Mouse (Mus musculus) thymus, postnatal 36 days (tissue): ENCODE data around the gene Olfr190.
"Not testable (repeated sequence)": the region's sequence is repeated elsewhere in the genome, so short reads cannot be mapped to it uniquely, and the experiment has no call there.

Source experiments
- DNase-seq, 2 experiments: peaks; one replicate each; pipeline ENCODE4 v3.0.0; 2022; ENCODE audit warnings: mixed read lengths in 2 of 2

Gene Olfr190

DNA sequence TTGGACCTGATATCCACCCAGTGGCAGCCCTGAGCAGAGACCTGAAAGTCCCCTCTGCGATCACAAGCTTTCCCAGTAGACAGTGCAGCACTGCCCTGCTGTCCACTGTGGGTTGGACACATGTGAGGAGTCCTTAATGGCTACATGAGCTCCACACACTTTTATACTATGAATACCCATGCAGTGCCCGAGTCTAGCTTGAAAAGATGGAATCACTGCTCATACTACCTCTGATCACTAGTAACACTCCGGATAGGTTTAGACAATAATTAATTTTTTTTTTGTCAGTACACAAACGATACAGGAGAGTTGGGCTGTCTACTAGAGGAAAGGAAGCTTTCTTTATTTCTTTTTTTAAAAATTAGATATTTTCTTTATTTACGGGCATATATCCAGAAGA is at the start of gene Olfr190:
Olfr190 (minus strand) TSS at position 101 of the 400 bp plus-strand sequence.
- no peak for DNase-seq

DNA sequence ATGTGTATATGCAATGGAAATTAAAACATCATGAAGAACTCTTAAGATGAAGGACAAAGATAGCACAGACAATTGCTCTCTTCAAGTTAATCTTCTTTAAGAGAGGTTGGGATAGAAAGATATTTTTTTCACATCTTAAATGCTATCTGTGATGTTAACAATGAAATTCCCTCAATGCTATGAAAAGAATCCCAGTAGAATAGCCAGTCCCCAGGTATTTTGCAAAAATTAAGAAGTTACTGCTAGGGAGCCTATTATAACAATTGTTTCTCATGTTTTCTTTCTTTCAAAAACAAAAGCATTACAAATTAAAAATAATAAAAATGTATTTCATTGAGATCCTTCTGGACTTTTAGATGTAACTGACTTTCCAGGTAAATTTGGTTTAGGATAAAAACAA is 43.2 kb upstream of the Olfr190 start, which contains the start of gene Olfr194:
Olfr194 (minus strand) TSS at position 101 of the 400 bp plus-strand sequence.
- no peak for DNase-seq

DNA sequence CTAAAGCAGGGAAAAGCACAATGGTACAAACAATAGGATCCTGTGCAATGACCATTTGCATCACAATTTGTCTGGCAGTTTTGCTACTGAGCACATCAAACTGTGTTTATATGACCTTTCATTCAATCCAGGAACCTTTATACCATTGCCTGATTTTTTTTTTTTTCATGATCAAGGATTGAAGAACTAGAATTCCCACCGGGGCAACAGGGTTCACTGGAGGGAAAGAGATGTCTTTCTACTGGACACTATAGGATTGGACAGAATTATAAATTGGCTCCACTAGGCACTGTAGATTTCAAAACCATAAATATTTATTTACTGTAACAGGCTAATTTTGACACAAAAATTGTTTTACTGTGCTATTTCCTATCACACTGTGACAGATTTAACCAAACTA is 34.0 kb upstream of the Olfr190 start, which contains the start of gene Olfr193:
Olfr193 (minus strand) TSS at position 101 of the 400 bp plus-strand sequence.
- DNase-seq: no peak

DNA sequence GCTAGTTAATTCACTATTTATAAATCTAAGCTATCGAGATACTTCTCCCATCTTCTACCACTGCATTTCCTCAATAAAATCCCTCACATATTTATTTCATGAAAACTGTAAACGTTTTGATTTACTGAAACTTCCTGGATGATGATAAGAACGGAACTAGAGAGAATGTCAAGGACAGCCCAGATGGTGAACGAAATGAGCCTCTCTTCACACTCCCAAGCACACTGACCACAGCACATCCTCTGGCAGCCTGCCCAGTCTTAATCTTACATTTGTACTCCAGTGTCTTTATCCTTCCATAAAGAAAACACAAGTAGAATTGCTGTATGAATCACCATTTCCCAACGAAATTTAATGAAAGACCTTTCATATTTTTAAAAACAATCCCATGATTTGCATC is 30.7 kb upstream of the Olfr190 start:
- not testable (repeated sequence) for DNase-seq

DNA sequence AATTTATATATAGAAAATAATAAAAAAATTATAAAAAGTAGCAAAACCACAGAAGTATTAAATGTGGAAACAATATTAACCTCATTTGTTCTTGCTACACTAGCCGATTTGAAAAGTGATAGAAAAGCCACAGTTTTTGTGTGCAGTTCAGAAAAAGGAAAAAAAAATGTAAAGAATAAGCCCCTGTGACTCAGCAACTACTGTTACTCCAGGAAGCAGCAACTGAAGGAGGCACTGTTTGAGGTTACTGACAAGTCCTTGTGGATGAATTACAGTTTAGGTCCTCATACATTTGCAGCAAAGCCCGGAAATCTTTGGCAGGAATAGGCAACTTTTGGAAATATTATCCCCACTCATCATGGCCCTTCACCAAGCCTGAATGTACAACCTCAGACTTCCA is 27.5 kb upstream of the Olfr190 start:
- no peak for DNase-seq

DNA sequence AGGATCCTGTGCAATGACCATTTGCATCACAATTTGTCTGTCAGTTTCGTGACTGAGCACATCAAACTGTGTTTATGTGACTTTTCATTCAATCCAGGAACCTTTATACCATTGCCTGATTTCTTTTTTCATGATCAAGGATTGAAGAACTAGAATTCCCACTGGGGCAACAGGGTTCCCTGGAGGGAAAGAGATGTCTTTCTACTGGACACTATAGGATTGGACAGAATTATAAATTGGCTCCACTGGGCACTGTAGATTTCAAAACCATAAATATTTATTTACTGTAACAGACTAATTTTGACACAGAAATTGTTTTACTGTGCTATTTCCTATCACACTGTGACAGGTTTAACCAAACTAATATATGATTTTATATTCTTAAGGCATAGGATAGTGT is 11.9 kb upstream of the Olfr190 start, which contains the start of gene Olfr191:
Olfr191 (minus strand) TSS at position 101 of the 400 bp plus-strand sequence.
- not testable (repeated sequence) for DNase-seq

DNA sequence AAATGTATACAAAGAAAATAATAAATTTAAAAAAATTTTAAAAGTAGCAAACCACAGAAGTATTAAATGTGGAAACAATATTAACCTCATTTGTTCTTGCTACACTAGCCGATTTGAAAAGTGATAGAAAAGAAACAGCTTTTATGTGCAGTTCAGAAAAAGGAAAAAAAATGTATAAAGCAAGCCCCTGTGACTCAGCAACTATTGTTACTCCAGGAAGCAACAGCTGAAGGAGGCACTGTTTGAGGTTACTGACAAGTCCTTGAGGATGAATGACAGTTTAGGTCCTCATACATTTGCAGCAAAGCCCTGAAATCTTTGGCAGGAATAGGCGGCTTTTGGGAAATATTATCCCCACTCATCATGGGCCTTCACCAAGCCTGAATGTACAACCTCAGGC is 3.3 kb upstream of the Olfr190 start:
- not testable (repeated sequence) for DNase-seq

DNA sequence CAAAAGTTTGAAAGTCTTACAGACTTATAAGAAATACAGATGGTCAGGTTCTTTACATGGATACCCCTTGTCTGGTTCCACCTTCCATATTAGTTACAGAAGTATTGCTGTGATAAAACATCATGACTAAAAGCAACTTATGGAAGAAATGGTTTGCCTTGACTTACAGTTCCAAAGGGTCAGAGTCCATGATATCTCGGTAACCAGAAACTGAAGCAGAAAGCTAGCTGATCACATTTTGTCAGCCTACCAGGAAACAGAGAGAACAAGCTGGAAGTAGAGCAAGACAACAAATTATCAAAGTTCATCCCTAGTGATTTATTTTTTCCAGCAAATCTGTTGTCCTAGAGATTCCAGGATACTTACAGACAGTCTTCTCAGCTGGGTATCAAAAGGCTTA is 4.3 kb downstream of the Olfr190 start:
- DNase-seq: no peak

DNA sequence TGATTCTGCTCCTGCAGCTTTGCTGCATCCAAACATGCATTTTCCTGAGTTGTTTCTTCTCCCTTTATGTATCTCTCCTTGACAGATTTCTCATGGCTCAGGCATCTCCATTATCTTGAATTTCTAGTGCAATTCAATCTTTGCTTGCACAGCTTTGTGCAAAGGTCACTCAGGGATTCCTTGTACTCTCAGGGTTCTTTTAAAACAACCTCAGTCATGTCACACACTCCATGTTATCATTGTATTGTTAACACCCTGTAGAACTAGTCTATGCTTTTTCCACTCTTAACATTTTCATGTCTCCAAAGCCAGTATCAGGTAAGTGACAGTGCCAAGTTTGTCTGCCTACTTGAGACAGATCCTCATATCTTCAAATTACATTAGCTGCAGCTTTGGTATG is 6.0 kb downstream of the Olfr190 start:
- DNase-seq: no peak

DNA sequence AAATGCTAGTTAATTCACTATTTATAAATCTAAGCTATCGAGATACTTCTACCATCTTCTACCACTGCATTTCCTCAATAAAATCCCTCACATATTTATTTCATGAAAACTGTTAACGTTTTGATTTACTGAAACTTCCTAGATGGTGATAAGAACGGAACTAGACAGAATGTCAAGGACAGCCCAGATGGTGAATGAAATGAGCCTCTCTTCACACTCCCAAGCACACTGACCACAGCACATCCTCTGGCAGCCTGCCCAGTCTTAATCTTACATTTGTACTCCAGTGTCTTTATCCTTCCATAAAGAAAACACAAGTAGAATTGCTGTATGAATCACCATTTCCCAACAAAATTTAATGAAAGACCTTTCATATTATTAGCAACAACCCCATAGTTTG is 15.4 kb downstream of the Olfr190 start:
- not testable (repeated sequence) for DNase-seq

DNA sequence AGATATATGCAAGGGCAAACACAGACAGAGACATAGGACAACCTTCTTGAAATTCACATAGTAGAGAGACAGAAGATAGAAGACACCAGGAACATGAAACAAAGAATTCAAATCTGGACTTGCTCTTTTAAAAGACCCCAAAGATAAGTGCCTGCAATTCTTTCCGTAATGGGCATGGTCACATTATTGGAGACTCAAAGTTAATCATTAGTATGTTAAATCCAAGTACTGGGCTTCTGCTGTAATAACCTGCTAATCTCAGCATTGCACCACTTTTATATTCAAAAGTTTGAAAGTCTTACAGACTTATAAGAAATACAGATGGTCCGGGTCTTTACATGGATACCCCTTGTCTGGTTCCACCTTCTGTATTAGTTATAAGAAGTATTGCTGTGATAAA is 28.5 kb downstream of the Olfr190 start:
- not testable (repeated sequence) for DNase-seq

DNA sequence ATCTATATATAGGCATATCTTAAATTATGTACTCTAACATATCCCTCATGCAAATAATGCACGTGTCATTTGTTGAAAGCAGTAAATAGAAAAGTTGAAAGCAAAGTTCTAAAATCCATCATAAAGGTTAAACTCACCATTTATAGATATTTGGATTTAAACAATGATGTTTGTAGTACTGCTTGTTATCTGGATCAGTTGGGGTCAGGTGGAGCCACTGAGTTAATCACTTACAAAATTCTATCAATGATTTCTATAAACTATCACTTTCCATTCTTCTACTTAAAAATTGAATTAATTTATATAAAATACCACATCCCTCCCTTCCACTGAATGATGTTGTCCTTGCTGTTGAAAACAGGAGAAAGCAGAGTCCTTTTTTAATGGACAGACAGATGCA is 28.9 kb downstream of the Olfr190 start:
- no peak for DNase-seq

DNA sequence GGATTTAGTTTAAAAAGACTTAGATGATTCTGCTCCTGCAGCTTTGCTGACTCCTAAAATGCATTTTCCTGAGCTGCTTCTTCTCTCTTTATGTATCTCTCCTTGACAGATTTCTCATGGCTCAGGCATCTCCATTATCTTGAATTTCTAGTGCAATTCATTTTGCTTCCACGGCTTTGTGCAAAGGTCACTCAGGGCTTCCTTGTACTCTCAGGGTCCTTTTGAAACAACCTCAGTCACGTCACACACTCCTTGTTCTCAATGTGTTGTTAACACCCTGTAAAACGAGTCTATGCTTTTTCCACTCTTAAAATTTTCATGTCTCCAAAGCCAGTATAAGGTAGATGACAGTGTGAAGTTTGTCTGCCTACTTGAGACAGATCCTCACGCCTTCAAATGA is 30.2 kb downstream of the Olfr190 start:
- no peak for DNase-seq

DNA sequence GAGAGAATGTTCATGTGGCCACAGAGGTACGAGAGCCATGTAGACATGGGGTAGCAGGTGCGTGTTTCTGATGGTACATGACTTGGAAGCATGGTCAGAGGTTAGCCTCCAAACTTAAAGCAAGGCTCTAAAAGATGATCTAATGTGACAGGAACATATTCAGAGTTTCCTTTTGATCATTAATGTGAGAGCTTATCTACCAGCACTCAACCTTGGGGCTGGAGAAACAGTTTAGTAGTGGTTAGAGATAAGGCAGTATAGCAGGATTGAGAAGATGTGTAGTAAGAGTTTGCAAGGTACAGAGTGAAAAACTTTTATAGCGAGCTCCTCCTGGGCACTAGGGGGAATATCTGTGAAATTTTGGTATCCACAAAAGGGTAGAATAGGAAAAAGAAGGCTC is 32.0 kb downstream of the Olfr190 start:
- no peak for DNase-seq

DNA sequence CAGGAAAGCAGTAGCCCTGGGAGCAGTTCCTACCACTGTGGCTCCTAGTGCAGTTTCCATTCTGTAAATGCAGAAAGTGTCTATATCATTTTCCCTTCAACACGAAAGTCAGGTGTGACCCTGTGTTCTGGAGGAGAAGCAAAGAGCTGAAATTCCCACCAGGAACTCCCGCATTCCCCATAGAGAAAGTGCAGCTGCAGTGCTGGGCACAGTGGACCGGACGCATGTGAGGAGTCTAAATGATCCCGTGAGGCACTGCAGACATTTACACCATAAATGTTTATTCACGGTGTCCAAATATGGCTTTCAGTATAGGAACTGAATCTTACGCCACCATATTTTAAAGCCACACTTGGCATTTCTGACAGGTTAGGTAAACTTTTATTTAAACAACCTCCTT is 38.1 kb downstream of the Olfr190 start, which contains the start of gene Olfr187:
Olfr187 (minus strand) TSS at position 58 of the 400 bp plus-strand sequence.
- no peak for DNase-seq

DNA sequence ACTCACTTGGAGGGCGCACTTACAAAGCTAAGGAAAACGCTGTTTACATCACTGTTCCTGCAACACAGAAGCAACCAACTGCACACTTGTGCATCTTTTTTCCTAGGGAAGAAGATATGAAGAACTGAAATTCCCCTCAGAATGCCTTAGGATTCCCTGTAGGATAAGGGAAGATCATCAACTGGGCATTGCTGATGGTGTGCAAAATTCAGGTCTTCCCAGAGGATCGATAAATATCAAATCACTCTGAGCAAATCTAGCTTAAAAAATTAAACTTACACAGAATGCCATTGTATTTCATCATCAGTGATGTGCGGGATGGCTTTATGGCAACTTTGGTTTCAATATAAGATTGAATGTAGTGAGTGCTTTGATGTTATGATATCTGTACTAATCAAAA is 47.6 kb downstream of the Olfr190 start, which contains the start of gene Olfr186:
Olfr186 (minus strand) TSS at position 101 of the 400 bp plus-strand sequence.
- DNase-seq: no peak
